Mouse (Mus musculus): ENCODE data around the gene Apba2. TPM values are rescaled to one million over a fixed set of nuclear protein-coding genes. Genes with fewer than 3 reads are reported as not detected.

The Apba2 gene
- polyA plus RNA-seq, 1 experiment = not detected

DNA sequence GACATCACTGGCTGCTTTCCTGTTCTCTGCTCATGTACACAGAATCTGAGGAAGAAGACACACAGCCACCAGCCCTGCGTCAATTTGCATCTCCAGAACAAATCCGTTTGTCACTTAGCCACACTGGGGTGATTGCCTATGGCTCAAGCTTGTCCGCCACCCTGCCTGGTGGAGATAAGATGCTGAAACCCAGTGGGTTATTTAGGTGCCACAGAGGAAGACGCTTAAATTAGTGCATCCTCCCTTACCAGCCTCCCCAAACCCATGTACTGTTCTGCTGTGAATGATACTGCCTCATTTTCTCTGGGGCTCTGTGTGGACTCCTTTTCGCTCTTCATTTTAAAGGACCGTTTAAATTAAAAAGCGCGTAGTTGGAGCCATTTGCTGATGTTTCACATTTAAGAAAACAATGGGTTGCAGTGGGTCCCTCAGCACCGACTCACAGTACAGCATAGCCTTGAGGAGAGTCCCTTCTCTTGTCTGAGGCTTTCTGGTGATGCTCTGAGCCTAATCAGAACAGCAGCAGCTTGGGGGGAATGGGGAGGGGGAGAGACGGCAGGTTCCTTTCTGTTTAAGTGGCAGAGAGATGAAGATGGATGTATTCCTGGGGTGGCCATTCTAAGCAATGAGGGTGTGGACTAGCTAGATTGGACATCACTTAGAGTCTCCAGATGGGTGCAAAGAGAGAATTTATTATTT is 38.1 kb downstream of the Apba2 start:
- 59% methylated on average over 10 of the region's 10 CpGs for WGBS
- TF ChIP-seq POLR2A (IDR thresholded peaks at IDR 0.05; ENCODE audit: borderline replicate concordance, control insufficient read depth, low read depth, low read length) (no peak), CTCF (IDR thresholded peaks at IDR 0.05; ENCODE audit: control insufficient read depth, insufficient read depth, low read length) (no peak)

DNA sequence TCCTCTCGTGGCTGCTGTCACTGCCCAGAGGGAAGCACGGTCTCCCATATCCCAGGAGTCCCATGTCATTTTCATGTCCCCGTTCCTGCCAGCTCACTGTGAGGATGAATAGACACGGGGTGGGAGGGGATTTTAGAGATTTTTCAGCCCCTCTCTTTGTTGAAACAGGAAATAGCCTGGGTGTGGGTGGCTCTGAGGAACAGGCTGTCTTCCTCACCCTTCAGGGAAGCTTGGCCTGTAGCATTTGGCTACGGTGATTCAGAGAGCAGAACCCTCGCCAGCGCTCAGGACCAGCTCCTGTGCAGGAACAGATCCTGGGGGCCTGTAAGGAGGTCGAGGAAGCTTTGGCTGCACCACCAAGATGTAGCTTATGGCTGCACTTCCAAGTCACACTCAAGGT is 45.3 kb downstream of the Apba2 start:
- H3K4me3 ChIP-seq (replicated peaks; ENCODE audit: control insufficient read depth, low read depth, low read length) = no peak overlapping the region
- TF ChIP-seq CTCF (IDR thresholded peaks at IDR 0.05; ENCODE audit: control insufficient read depth, insufficient read depth, low read length) = no peak
- TF ChIP-seq POLR2A (IDR thresholded peaks at IDR 0.05; ENCODE audit: borderline replicate concordance, control insufficient read depth, low read depth, low read length) = no peak
- no peak overlapping the region for H3K27ac ChIP-seq (ENCODE audit: control insufficient read depth, insufficient read depth, low read depth, low read length, poor library complexity)
- WGBS = 48% methylated on average over 8 of the region's 8 CpGs
- H3K4me1 ChIP-seq (ENCODE audit: control insufficient read depth, insufficient read depth, low read length) = no peaks in the 10 kb centered on the region

More for the DNA sequence above, 38.1 kb downstream of the Apba2 start:
- H3K4me1 ChIP-seq (ENCODE audit: control insufficient read depth, insufficient read depth, low read length) = no peaks in the 10 kb centered on the region
- no peak overlapping the region for H3K4me3 ChIP-seq (replicated peaks; ENCODE audit: control insufficient read depth, low read depth, low read length)
- H3K27ac ChIP-seq (ENCODE audit: control insufficient read depth, insufficient read depth, low read depth, low read length, poor library complexity) = no peak overlapping the region

DNA sequence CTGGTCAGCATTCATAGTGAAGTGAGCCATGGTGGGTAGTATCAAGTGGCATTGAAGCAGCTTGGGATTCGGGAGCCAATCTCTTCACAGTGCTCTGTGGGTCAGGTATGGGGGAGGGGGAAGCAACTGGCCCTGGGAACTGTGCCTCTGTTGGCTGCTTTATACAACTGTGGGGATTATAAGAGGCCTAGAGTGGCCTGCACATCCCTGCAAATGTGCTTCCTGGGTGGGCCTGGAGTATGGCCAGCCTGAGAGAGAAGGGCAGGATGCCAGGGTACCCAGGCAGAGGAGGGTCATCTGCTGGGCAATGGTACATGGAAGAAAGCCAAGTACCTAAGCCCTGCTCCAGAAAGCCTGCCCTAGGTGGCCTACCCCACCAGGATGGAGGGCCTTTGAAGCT is 49.4 kb downstream of the Apba2 start:
- WGBS = 72% methylated on average over 1 of the region's 1 CpGs
- Histone ChIP-seq H3K27ac (ENCODE audit: control insufficient read depth, insufficient read depth, low read depth, low read length, poor library complexity) (no peak overlapping the region), H3K4me3 (replicated peaks; ENCODE audit: control insufficient read depth, low read depth, low read length) (no peak overlapping the region), H3K4me1 (ENCODE audit: control insufficient read depth, insufficient read depth, low read length) (no peaks in the 10 kb centered on the region)
- TF ChIP-seq POLR2A (IDR thresholded peaks at IDR 0.05; ENCODE audit: borderline replicate concordance, control insufficient read depth, low read depth, low read length) (no peak), CTCF (IDR thresholded peaks at IDR 0.05; ENCODE audit: control insufficient read depth, insufficient read depth, low read length) (no peak)

DNA sequence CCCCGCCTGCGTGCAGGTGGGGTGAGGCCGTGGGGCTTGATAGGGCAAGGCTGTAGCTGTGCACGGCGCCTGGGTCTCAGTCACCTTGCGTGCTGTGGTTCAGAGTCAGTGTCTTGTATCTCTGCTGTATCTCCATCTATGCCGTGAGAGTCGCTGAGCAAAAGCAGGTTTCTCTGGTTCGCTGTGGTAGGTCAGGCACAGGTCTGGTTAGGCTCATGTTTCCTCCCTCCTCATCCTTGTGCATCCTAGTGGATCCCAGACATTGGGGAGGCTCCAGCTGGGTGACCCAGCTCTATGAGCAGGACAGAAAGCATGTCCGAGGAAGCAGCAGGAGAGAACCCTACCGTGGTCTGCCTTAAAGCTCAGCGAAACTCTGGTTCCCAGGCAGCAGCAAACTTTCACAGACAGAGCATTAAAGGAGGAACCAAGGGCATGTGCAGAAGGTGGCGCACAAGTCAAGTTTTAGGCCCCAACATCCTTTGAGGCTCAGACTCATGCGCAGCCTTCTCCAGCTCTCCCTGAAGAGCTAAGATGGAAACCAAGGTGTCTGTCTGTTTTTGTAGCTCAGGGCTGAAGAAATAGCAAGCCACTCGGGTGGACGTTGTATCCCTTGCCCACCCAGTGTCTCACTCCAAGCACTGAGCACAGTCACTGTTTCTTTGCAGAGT is 51.2 kb downstream of the Apba2 start:
- 80% methylated on average over 14 of the region's 16 CpGs for WGBS
- no peak overlapping the region for H3K27ac ChIP-seq (ENCODE audit: control insufficient read depth, insufficient read depth, low read depth, low read length, poor library complexity)
- TF ChIP-seq POLR2A (IDR thresholded peaks at IDR 0.05; ENCODE audit: borderline replicate concordance, control insufficient read depth, low read depth, low read length) (no peak), CTCF (IDR thresholded peaks at IDR 0.05; ENCODE audit: control insufficient read depth, insufficient read depth, low read length) (no peak)
- no peak overlapping the region for H3K4me3 ChIP-seq (replicated peaks; ENCODE audit: control insufficient read depth, low read depth, low read length)
- H3K4me1 ChIP-seq (ENCODE audit: control insufficient read depth, insufficient read depth, low read length) = no peaks in the 10 kb centered on the region

GRCm38 (mm10) chr7:64561711-64562498 is 60.4 kb downstream of the Apba2 start:
- no peak overlapping the region for H3K4me3 ChIP-seq (replicated peaks; ENCODE audit: control insufficient read depth, low read depth, low read length)

DNA sequence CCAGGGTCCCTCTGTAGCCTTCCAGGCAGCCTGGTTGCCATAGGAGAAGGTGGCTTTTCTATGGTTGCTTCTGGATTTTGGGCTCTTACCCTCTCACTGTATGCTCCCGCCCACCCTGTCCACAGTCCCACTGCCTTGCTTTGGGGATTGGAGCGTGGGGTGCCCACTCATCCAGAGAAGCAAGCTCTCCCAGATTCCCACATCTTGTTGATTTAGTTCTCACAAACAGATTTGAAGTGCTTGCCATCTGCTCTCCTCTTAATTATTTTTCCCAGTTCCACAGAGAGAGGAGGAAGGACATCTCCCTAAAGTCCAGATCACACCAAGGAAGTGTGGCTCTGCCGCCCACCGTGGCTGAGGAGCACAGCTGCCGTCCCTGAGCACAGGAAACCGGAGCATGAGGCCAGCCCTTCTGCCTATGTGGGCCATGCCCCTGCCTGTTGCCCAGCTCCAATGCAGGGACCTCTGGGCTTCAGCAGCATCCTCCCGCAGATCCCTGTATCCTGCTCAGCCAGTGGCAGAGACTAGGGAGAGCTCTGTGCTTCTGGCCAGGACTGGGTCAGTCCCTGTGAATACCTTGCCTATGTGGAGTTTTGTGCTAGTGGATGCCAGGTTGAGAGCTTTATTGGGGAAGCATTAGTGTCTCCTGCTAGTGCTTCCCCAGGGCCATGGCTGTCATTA is 63.5 kb downstream of the Apba2 start:
- TF ChIP-seq POLR2A (IDR thresholded peaks at IDR 0.05; ENCODE audit: borderline replicate concordance, control insufficient read depth, low read depth, low read length) = no peak
- no peak for TF ChIP-seq CTCF (IDR thresholded peaks at IDR 0.05; ENCODE audit: control insufficient read depth, insufficient read depth, low read length)
- 61% methylated on average over 7 of the region's 7 CpGs for WGBS
- H3K27ac ChIP-seq (ENCODE audit: control insufficient read depth, insufficient read depth, low read depth, low read length, poor library complexity) = no peak overlapping the region
- no peak overlapping the region for H3K4me3 ChIP-seq (replicated peaks; ENCODE audit: control insufficient read depth, low read depth, low read length)
- no peaks in the 10 kb centered on the region for H3K4me1 ChIP-seq (ENCODE audit: control insufficient read depth, insufficient read depth, low read length)

More at GRCm38 (mm10) chr7:64561711-64562498, 60.4 kb downstream of the Apba2 start:
- Histone ChIP-seq H3K4me1 (ENCODE audit: control insufficient read depth, insufficient read depth, low read length) (no peaks in the 10 kb centered on the region), H3K27ac (ENCODE audit: control insufficient read depth, insufficient read depth, low read depth, low read length, poor library complexity) (no peak overlapping the region)
- TF ChIP-seq CTCF (IDR thresholded peaks at IDR 0.05; ENCODE audit: control insufficient read depth, insufficient read depth, low read length) (no peak), POLR2A (IDR thresholded peaks at IDR 0.05; ENCODE audit: borderline replicate concordance, control insufficient read depth, low read depth, low read length) (no peak)
- WGBS = 64% methylated on average over 9 of the region's 9 CpGs

- TF ChIP-seq POLR2A (IDR thresholded peaks at IDR 0.05; ENCODE audit: borderline replicate concordance, control insufficient read depth, low read depth, low read length) = no peak
- no peak for TF ChIP-seq CTCF (IDR thresholded peaks at IDR 0.05; ENCODE audit: control insufficient read depth, insufficient read depth, low read length)
- WGBS = 69% methylated on average over 10 of the region's 10 CpGs
Measured at GRCm38 (mm10) chr7:64566371-64567243, 65.1 kb downstream of the Apba2 start.

More at GRCm38 (mm10) chr7:64566371-64567243, 65.1 kb downstream of the Apba2 start:
- H3K27ac ChIP-seq (ENCODE audit: control insufficient read depth, insufficient read depth, low read depth, low read length, poor library complexity) = no peak overlapping the region
- H3K4me3 ChIP-seq (replicated peaks; ENCODE audit: control insufficient read depth, low read depth, low read length) = no peak overlapping the region
- H3K4me1 ChIP-seq (ENCODE audit: control insufficient read depth, insufficient read depth, low read length) = no peaks in the 10 kb centered on the region

All from bone marrow, adult 2 months (tissue).